Mouse (Mus musculus): Measurements from ENCODE around the gene Zfp62. TPM values are rescaled to one million over a fixed set of nuclear protein-coding genes. Genes with fewer than 3 reads are reported as not detected.

Gene Zfp62
- total and polyA plus RNA-seq, 2 experiments from 2014 or later, result 7.4 to 20.4 TPM

- TF ChIP-seq EP300 (IDR thresholded peaks at IDR 0.05; ENCODE audit: low read depth) (no peak), CTCF (IDR thresholded peaks at IDR 0.05; ENCODE audit: low read depth) (no peak)
- no peak overlapping the region for H3K4me2 ChIP-seq (ENCODE audit: low read depth, low read length)
- H3K27me3 ChIP-seq (ENCODE audit: control insufficient read depth, insufficient read depth, low read length), result no peaks in the 10 kb centered on the region
- no peak overlapping the region for H3K27ac ChIP-seq (ENCODE audit: low read depth)
- ATAC-seq (ENCODE audit: insufficient read depth, low read depth) (no peak), DNase-seq (ENCODE audit: low spot score) (no peak)
- peaks cover 32% of the 10 kb centered on the region for H3K4me1 ChIP-seq (ENCODE audit: control insufficient read depth, insufficient read depth)
- peaks cover 40% of the 10 kb centered on the region for H3K36me3 ChIP-seq (replicated peaks; ENCODE audit: control insufficient read depth, insufficient read depth, low read length)
- no peaks in the 10 kb centered on the region for H3K9me3 ChIP-seq (replicated peaks; ENCODE audit: control insufficient read depth, low read length)
- H3K9ac ChIP-seq (replicated peaks; ENCODE audit: low read depth, low read length), result no peak overlapping the region
- no peak overlapping the region for H3K4me3 ChIP-seq (ENCODE audit: low read depth, low read length)
- WGBS, result 83% methylated on average over 7 of the region's 7 CpGs
Measured at GRCm38 (mm10) chr11:49264081-49264480, 61.0 kb downstream of the Zfp62 start.

- H3K9ac ChIP-seq (replicated peaks; ENCODE audit: low read depth, low read length), result no peak overlapping the region
- peaks cover 37% of the 10 kb centered on the region for H3K36me3 ChIP-seq (replicated peaks; ENCODE audit: control insufficient read depth, insufficient read depth, low read length)
- no peaks in the 10 kb centered on the region for H3K27me3 ChIP-seq (ENCODE audit: control insufficient read depth, insufficient read depth, low read length)
- TF ChIP-seq CTCF (IDR thresholded peaks at IDR 0.05; ENCODE audit: low read depth) (no peak), EP300 (IDR thresholded peaks at IDR 0.05; ENCODE audit: low read depth) (no peak)
- no peak overlapping the region for H3K4me3 ChIP-seq (ENCODE audit: low read depth, low read length)
- ATAC-seq (ENCODE audit: insufficient read depth, low read depth) (no peak), DNase-seq (ENCODE audit: low spot score) (no peak)
- no peak overlapping the region for H3K27ac ChIP-seq (ENCODE audit: low read depth)
- peaks cover 32% of the 10 kb centered on the region for H3K4me1 ChIP-seq (ENCODE audit: control insufficient read depth, insufficient read depth)
- no peaks in the 10 kb centered on the region for H3K9me3 ChIP-seq (replicated peaks; ENCODE audit: control insufficient read depth, low read length)
- 72% methylated on average over 11 of the region's 11 CpGs for WGBS
- no peak overlapping the region for H3K4me2 ChIP-seq (ENCODE audit: low read depth, low read length)
Measured at GRCm38 (mm10) chr11:49264622-49265021, 61.5 kb downstream of the Zfp62 start.

- TF ChIP-seq CTCF (IDR thresholded peaks at IDR 0.05; ENCODE audit: low read depth), result no peak
- no peak for TF ChIP-seq EP300 (IDR thresholded peaks at IDR 0.05; ENCODE audit: low read depth)
- Histone ChIP-seq H3K27me3 (ENCODE audit: control insufficient read depth, insufficient read depth, low read length) (no peaks in the 10 kb centered on the region), H3K9me3 (replicated peaks; ENCODE audit: control insufficient read depth, low read length) (no peaks in the 10 kb centered on the region), H3K27ac (ENCODE audit: low read depth) (no peak overlapping the region), H3K36me3 (replicated peaks; ENCODE audit: control insufficient read depth, insufficient read depth, low read length) (peaks cover 32% of the 10 kb centered on the region), H3K4me2 (ENCODE audit: low read depth, low read length) (no peak overlapping the region), H3K9ac (replicated peaks; ENCODE audit: low read depth, low read length) (no peak overlapping the region), H3K4me1 (ENCODE audit: control insufficient read depth, insufficient read depth) (peaks cover 32% of the 10 kb centered on the region), H3K4me3 (ENCODE audit: low read depth, low read length) (no peak overlapping the region)
- 82% methylated on average over 8 of the region's 8 CpGs for WGBS
- no peak for DNase-seq (ENCODE audit: low spot score)
- no peak for ATAC-seq (ENCODE audit: insufficient read depth, low read depth)
Measured at GRCm38 (mm10) chr11:49265101-49265500, 62.0 kb downstream of the Zfp62 start.

GRCm38 (mm10) chr11:49266671-49267070 lies 63.6 kb downstream of the Zfp62 start:
- Histone ChIP-seq H3K27me3 (ENCODE audit: control insufficient read depth, insufficient read depth, low read length) (no peaks in the 10 kb centered on the region), H3K4me1 (ENCODE audit: control insufficient read depth, insufficient read depth) (peaks cover 20% of the 10 kb centered on the region; the same call in 1 of the 2 replicates), H3K4me2 (ENCODE audit: low read depth, low read length) (no peak overlapping the region), H3K9me3 (replicated peaks; ENCODE audit: control insufficient read depth, low read length) (no peaks in the 10 kb centered on the region), H3K27ac (ENCODE audit: low read depth) (peak overlapping the region; percentile 77; the same call in 1 of the 2 replicates), H3K36me3 (replicated peaks; ENCODE audit: control insufficient read depth, insufficient read depth, low read length) (peaks cover 17% of the 10 kb centered on the region), H3K4me3 (ENCODE audit: low read depth, low read length) (no peak overlapping the region), H3K9ac (replicated peaks; ENCODE audit: low read depth, low read length) (no peak overlapping the region)
- ATAC-seq (ENCODE audit: insufficient read depth, low read depth), result no peak
- DNase-seq (ENCODE audit: low spot score), result peak; percentile 52
- TF ChIP-seq EP300 (IDR thresholded peaks at IDR 0.05; ENCODE audit: low read depth) (no peak), CTCF (IDR thresholded peaks at IDR 0.05; ENCODE audit: low read depth) (no peak)
- WGBS, result 51% methylated on average over 6 of the region's 6 CpGs

- TF ChIP-seq EP300 (IDR thresholded peaks at IDR 0.05; ENCODE audit: low read depth) (no peak), CTCF (IDR thresholded peaks at IDR 0.05; ENCODE audit: low read depth) (no peak)
- H3K27me3 ChIP-seq (ENCODE audit: control insufficient read depth, insufficient read depth, low read length), result no peaks in the 10 kb centered on the region
- peak; percentile 50 for ATAC-seq (ENCODE audit: insufficient read depth, low read depth)
Measured at GRCm38 (mm10) chr11:49267316-49267715, 64.2 kb downstream of the Zfp62 start.

More at GRCm38 (mm10) chr11:49267316-49267715, 64.2 kb downstream of the Zfp62 start:
- 62% methylated on average over 10 of the region's 10 CpGs for WGBS
- Histone ChIP-seq H3K36me3 (replicated peaks; ENCODE audit: control insufficient read depth, insufficient read depth, low read length) (peaks cover 10% of the 10 kb centered on the region), H3K9me3 (replicated peaks; ENCODE audit: control insufficient read depth, low read length) (no peaks in the 10 kb centered on the region), H3K4me1 (ENCODE audit: control insufficient read depth, insufficient read depth) (peaks cover 20% of the 10 kb centered on the region; the same call in 1 of the 2 replicates), H3K4me3 (ENCODE audit: low read depth, low read length) (no peak overlapping the region), H3K4me2 (ENCODE audit: low read depth, low read length) (no peak overlapping the region), H3K27ac (ENCODE audit: low read depth) (peak overlapping the region; percentile 77), H3K9ac (replicated peaks; ENCODE audit: low read depth, low read length) (no peak overlapping the region)
- DNase-seq (ENCODE audit: low spot score), result peak; percentile 28

Data from heart, postnatal 0 days (tissue).